Mouse (Mus musculus): ENCODE measurements around the gene Dnmt3a.
A peak's percentile ranks its signal among the peaks of the same experiment; 100 is the strongest.

Dnmt3a gene

GRCm38 (mm10) chr12:3877376-3877775 is 71.6 kb downstream of the Dnmt3a start:
- DNase-seq (ENCODE audit: low read depth, low spot score) = no peak

- no peak for DNase-seq (ENCODE audit: low read depth, low spot score)
These were observed 75.7 kb downstream of the Dnmt3a start for GRCm38 (mm10) chr12:3881474-3881873.

GRCm38 (mm10) chr12:3884892-3885493 is 79.2 kb downstream of the Dnmt3a start:
- DNase-seq (ENCODE audit: low read depth, low spot score) = no peak

GRCm38 (mm10) chr12:3886601-3887000 is 80.8 kb downstream of the Dnmt3a start:
- DNase-seq (ENCODE audit: low read depth, low spot score) = no peak

GRCm38 (mm10) chr12:3887515-3888325 is 81.9 kb downstream of the Dnmt3a start:
- no peak for DNase-seq (ENCODE audit: low read depth, low spot score)

- peak; percentile 28 for DNase-seq (ENCODE audit: low read depth, low spot score)
These were observed 84.2 kb downstream of the Dnmt3a start for GRCm38 (mm10) chr12:3889875-3890635.

GRCm38 (mm10) chr12:3890753-3891751 is 85.2 kb downstream of the Dnmt3a start:
- peak; percentile 72 for DNase-seq (ENCODE audit: low read depth, low spot score)

- peak; percentile 61 for DNase-seq (ENCODE audit: low read depth, low spot score)
These were observed 86.0 kb downstream of the Dnmt3a start for GRCm38 (mm10) chr12:3891779-3892239.

- DNase-seq (ENCODE audit: low read depth, low spot score) = no peak
These were observed 86.6 kb downstream of the Dnmt3a start for GRCm38 (mm10) chr12:3892240-3893059.

- DNase-seq (ENCODE audit: low read depth, low spot score) = no peak
These were observed 87.5 kb downstream of the Dnmt3a start for GRCm38 (mm10) chr12:3893335-3893734.

GRCm38 (mm10) chr12:3894525-3894924 is 88.7 kb downstream of the Dnmt3a start:
- no peak for DNase-seq (ENCODE audit: low read depth, low spot score)

GRCm38 (mm10) chr12:3897057-3897545 is 91.3 kb downstream of the Dnmt3a start:
- no peak for DNase-seq (ENCODE audit: low read depth, low spot score)

GRCm38 (mm10) chr12:3898811-3899210 is 93.0 kb downstream of the Dnmt3a start:
- no peak for DNase-seq (ENCODE audit: low read depth, low spot score)

- DNase-seq (ENCODE audit: low read depth, low spot score) = no peak
These were observed 99.6 kb downstream of the Dnmt3a start for GRCm38 (mm10) chr12:3905436-3905835.

GRCm38 (mm10) chr12:3906308-3906707 is 100.5 kb downstream of the Dnmt3a start:
- DNase-seq (ENCODE audit: low read depth, low spot score) = no peak

- no peak for DNase-seq (ENCODE audit: low read depth, low spot score)
These were observed 101.2 kb downstream of the Dnmt3a start for GRCm38 (mm10) chr12:3907008-3907407.

- no peak for DNase-seq (ENCODE audit: low read depth, low spot score)
These were observed 101.6 kb downstream of the Dnmt3a start for GRCm38 (mm10) chr12:3907418-3907817.

- DNase-seq (ENCODE audit: low read depth, low spot score) = no peak
These were observed 104.8 kb downstream of the Dnmt3a start for GRCm38 (mm10) chr12:3910466-3911093.

GRCm38 (mm10) chr12:3911831-3912348 is 106.1 kb downstream of the Dnmt3a start:
- DNase-seq (ENCODE audit: low read depth, low spot score) = no peak

Data from CD4-positive, CD25-positive, alpha-beta regulatory T cell, adult 2 months (primary cell).